Mouse (Mus musculus) gastrocnemius, adult 18-20 months (tissue): ENCODE measurements around the gene Fmnl2. TPM values are rescaled to one million over a fixed set of nuclear protein-coding genes. Genes with fewer than 3 reads are reported as not detected.
A peak's percentile ranks its signal among the peaks of the same experiment; 100 is the strongest.

Source experiments
- DNase-seq: peaks from one replicate; pipeline ENCODE4 v3.0.0; 2021; ENCODE audit warnings: low spot score
- long read RNA-seq, 2 experiments: library from polyadenylated mRNA; stranded (forward); transcript quantifications; one replicate each; pipeline ENCODE4 v2.0.0; 2021
- total RNA-seq, 2 experiments: library from RNA; stranded (reverse); gene quantifications; 2 replicates each; pipeline ENCODE4 v1.2.3; 2021

Gene Fmnl2
- 1 to 10 TPM; 4.2 to 5.2 TPM for total RNA-seq
- long read RNA-seq, experiment 1: 0 reads
- long read RNA-seq, experiment 2, partial matches to known transcripts: 1 of 1 reads
- long read RNA-seq, experiment 2, other reads (novel, unspliced or antisense): 0 of 1 reads

GRCm38 (mm10) chr2:52857611-52858528 is at the start of gene Fmnl2:
TSS of gene Fmnl2 (plus strand) at chr2:52857860.
- DNase-seq: peak; percentile 71

- DNase-seq: no peak
Measured at GRCm38 (mm10) chr2:52809988-52810387, 47.7 kb upstream of the Fmnl2 start.

- DNase-seq: peak; percentile 2
Measured at GRCm38 (mm10) chr2:52811691-52812090, 46.0 kb upstream of the Fmnl2 start.

- DNase-seq: no peak
Measured at GRCm38 (mm10) chr2:52817341-52817740, 40.3 kb upstream of the Fmnl2 start.

- no peak for DNase-seq
Measured at GRCm38 (mm10) chr2:52818944-52819343, 38.7 kb upstream of the Fmnl2 start.

GRCm38 (mm10) chr2:52822214-52822613 is 35.4 kb upstream of the Fmnl2 start:
- no peak for DNase-seq

- DNase-seq: no peak
Measured at GRCm38 (mm10) chr2:52828077-52828476, 29.6 kb upstream of the Fmnl2 start.

- no peak for DNase-seq
Measured at GRCm38 (mm10) chr2:52830513-52830912, 27.1 kb upstream of the Fmnl2 start.

- DNase-seq: no peak
Measured at GRCm38 (mm10) chr2:52831585-52831984, 26.1 kb upstream of the Fmnl2 start.

- no peak for DNase-seq
Measured at GRCm38 (mm10) chr2:52835726-52836125, 21.9 kb upstream of the Fmnl2 start.

GRCm38 (mm10) chr2:52839074-52839473 is 18.6 kb upstream of the Fmnl2 start:
- no peak for DNase-seq

GRCm38 (mm10) chr2:52839868-52840267 is 17.8 kb upstream of the Fmnl2 start:
- no peak for DNase-seq

GRCm38 (mm10) chr2:52843861-52844260 is 13.8 kb upstream of the Fmnl2 start:
- no peak for DNase-seq

- DNase-seq: no peak
Measured at GRCm38 (mm10) chr2:52844936-52845752, 12.5 kb upstream of the Fmnl2 start.

- no peak for DNase-seq
Measured at GRCm38 (mm10) chr2:52846506-52846905, 11.2 kb upstream of the Fmnl2 start.

- no peak for DNase-seq
Measured at GRCm38 (mm10) chr2:52849092-52849491, 8.6 kb upstream of the Fmnl2 start.

GRCm38 (mm10) chr2:52858529-52859465 is 1.1 kb downstream of the Fmnl2 start:
- DNase-seq: peak; percentile 43

GRCm38 (mm10) chr2:52859466-52859840 is 1.8 kb downstream of the Fmnl2 start:
- DNase-seq: no peak

- no peak for DNase-seq
Measured at GRCm38 (mm10) chr2:52860111-52860775, 2.6 kb downstream of the Fmnl2 start.

- DNase-seq: no peak
Measured at GRCm38 (mm10) chr2:52862046-52862759, 4.5 kb downstream of the Fmnl2 start.
